Mouse (Mus musculus) Muller cell, postnatal 12 days (primary cell): Measurements from ENCODE around the gene Slc13a2.

Experiments
- DNase-seq: peaks from one replicate; pipeline ENCODE4 v3.0.0-alpha.2; 2015; ENCODE audit errors: inconsistent ontology term

Gene Slc13a2

DNA sequence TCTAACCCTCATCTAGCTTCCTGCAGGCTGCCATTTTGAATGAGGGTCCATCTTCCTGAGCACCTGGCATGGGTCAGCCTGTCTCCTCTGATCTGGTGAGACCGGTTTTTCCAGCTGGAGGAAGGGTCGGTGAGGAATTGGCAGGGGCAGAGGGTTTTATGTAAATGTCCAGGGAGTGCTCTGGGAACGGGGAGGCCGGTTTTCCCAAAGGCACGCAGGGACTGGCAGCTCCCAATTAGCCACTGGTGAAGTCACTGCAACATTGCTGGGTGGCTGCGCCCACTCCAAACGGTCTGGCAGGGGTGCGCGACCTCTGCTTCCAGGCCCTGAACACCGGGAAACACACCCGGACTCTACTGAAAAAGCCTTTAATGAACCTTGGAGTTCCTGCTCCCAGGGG is 25.1 kb downstream of the Slc13a2 start:
- no peak for DNase-seq

DNA sequence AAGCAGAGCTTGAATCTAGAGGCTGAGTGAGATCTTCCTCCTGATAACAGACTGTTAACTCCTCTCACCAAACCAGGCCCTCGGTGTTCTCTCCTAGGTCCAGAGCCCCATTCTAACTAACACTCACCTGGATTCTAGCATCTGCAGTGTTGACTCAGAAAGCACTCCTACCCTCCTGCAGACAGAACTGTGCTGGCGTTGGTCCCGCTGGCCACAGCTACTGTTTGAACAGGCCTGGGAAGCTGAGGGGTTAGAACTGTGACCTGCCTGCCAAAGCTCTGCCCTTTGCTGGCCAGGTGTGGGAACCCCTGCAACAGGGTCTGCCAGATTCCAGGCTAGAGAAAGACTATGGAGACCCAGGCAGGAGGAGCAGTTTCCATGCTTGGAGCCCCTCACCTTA is 29.3 kb downstream of the Slc13a2 start:
- no peak for DNase-seq

DNA sequence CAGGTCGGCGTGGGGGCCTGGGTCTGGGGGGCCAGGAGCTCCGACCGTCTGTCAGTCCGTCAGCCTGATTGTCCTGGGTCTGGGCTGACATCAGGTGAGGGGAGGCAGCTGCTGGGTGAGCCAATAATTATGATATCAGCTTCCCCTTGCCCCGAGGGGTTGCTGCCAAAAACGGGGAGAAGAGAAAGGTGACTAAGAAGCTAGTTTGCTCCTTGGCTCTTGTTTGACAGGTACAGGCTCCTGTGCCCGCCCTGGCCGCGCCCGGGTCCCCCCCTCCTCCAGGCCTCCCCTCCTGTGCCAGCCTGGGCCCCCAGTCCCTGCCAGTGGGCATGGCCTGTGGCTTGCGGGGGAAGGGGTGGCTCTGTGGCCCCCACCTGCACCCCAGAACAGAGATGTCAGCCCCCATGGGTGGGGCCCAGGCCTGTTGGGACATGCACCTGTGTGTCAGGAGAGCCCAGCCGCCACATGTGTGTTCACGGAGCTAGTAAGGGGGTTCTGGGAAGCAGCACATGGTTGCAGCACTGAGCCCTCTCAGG is 35.4 kb downstream of the Slc13a2 start, which contains the start of gene Foxn1:
Gene Foxn1 (minus strand): TSS at position 51 of the 536 bp plus-strand sequence.
- DNase-seq, result no peak

DNA sequence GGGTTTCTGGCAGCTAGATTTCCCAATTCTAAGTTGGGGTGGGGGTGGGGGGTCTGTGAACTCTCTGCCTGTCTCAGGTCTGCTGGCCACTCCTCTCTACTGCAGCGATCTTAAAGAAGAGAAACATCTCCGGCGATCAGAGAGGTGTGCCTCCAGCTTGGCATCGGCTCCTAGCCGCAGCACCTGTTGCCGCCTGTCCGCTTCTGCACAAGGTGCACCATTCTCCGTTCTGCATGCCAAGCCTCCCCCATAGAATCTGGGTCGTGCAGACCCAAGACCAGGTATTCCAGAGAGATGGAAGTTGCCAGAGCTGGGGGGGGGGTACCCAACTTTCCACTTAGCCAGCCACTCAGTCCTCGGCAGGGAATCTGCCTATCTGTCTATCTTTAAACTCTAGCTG is 36.2 kb downstream of the Slc13a2 start:
- DNase-seq, result no peak

DNA sequence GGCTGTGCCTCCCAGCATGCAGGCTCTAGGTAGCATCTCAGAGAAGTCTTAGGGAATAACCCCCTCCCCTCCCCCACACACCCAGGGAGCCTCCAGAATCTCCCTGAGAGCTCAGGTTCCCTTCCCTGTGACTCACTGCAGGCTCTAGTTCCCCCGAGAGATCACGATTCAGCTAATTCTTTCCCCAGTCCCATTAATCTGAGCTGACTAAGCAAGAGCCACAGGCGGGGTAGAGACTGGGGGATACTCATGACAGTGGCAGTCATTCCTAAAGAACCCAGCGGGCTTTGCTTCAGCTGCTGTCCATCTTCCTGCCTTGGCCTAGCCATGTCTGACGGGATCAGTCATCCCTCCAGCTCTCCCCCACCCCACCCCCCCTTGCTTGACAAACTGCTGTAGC is 39.3 kb downstream of the Slc13a2 start:
- DNase-seq, result peak; percentile 55

DNA sequence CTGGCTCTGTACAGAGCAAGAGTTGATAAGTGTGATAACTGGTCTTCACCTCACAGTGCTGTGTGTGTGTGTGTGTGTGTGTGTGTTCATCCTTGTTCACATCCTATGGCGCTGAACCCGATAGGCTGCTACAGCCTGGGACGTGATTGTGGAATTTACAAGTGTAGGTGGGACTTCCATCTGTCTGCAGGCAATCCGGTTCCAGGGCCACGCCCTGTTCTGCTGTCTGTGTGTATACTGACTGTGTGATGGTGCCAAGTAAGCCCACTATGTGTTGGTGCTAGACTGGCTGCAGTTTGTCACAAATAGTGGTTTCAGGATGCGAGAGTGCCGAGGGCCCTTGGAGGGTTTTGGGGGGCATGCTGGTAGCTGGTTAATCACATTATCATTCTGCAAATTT is 39.7 kb downstream of the Slc13a2 start:
- no peak for DNase-seq

DNA sequence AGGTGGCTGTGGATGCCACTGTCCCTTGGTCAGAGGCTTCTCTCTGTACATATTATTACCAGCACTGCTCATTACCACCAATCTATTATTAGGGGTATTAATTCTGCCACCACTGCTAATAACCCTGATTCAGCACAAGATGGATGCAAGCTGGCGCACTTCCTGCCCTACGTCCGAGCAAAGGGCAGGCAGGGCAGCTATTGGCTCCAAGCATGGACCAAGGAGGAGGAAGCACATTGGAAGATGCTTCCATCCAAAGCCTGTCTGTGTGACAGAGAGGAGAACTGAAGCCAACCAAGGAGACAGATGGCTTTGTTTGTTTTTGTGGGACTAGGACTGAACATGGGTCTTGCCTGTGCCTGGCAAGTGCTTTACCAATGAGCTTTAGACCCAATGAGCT is 41.0 kb downstream of the Slc13a2 start:
- DNase-seq, result no peak

DNA sequence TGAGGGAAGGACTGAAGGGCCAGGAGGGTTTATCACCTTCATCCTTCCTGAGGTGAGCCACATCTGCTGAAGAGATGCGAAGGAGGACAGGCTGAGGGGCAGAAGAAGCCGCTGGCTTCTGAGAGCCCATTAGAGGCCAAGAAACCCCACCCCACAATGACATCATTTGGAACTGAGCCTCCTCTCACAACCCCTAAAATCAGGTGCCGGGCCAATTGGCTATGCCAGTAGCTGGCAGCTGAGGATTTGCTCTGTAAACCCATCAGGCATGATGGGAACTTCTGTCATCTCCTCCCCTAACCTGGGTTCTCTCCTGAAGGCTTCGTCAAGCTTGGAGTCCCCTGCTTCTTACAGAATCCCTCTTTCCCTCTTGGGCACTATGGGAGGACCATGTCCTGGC is 41.7 kb downstream of the Slc13a2 start:
- DNase-seq, result no peak

DNA sequence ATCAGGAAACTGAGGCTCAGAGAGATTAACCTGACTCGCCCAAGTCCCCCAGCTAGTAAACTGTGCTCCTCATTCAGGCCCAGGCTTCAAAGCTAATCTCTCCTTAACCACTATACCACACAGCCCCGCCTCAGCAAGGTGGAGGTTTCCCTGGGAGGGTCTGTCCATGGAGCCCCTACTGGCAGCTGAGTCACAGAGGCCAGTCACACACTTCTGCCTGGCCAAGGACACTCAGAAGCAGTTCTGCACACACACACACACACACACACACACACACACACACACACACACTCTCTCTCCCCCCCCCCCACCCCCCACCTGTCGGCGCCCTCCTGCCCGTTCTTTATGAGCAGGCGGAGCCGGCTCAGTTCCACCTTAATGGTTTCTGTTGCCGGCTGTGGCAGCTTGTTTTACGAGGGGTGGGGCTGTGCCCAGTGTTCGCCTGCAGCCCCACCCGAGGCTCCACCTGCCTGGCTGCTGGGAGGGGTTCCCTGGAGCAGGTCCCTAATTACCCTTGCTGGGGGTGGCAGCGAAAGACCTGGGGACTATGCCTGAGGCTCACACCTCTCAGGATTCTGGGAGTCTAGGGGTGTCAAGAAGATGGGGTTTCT is 44.4 kb downstream of the Slc13a2 start:
- no peak for DNase-seq

DNA sequence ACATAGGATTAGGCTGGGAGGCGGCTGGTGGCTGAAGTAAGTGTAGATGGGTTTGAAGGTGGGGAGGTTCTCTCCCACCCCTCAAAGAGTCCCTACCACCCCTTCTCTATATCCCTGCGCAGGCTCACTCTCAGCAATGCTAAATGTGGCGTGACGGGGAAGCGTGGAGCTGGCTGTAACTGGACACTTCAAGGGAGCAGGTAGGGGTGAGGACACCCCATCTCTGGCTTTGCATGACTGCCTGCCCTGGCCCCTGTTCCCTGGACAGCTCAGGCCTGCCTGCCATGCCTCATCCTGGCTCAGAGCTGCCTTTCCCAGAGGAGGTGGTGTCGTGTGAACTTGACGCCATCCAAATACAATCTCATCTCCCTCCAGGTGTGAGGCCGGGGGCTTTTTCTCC is 47.9 kb downstream of the Slc13a2 start:
- DNase-seq, result no peak

DNA sequence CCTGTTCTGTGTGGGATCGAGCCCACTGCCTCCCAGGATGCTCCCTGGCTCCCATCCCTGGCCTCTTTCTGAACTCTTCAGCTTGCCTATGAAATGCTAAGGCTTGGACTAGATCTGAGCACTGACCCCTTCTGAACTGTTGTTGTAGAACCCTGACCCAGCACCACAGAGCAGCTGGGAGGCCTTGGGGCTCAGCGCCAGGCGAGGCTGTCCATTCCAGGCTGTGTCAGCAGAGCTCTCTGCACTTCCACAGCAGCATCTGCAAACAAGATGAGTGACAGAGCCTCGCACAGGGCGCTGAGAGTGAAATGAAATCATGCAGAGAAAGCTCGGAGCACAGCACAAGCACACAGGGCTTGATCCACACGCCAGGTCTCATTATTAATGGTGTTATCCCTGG is 49.4 kb downstream of the Slc13a2 start:
- DNase-seq, result no peak

DNA sequence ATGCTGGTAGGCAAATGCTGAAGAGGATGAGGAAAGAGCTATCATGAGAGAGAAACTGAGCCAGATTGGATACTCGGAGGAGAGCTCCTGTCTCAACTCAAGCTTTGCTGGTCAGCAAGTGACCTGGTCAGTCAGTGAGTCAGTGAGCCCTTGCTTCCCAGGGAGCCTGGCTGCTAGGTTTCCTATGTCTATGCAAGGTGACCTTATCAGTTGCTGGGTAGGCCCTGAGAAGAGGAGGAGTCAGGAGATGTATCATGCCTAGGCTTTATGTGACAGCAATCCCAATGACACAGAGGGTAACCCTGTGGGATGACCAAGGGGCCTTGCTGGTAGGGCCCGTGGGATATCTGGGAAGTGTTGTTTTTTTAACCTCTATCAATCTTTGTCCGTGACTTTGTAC is 49.9 kb downstream of the Slc13a2 start:
- no peak for DNase-seq

DNA sequence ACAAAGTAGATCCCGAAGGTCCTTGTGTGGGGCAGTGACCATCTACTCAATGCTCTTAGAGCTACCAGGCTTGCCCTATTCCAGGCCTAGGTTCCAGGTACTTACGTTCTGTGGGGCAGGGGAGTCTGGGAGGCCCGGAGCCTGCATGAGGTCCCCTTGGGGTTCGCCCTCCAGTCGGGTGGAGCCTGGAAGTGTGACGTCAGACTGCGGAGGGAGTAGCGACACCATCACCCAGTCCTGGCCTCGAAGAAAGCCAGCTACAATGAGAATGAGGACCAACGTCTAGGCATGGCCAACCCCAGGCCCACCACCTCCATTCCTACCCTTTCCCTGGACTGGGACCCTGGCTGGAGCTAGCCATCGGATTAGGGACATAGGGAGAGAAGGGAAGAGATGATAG is 50.3 kb downstream of the Slc13a2 start:
- no peak for DNase-seq

DNA sequence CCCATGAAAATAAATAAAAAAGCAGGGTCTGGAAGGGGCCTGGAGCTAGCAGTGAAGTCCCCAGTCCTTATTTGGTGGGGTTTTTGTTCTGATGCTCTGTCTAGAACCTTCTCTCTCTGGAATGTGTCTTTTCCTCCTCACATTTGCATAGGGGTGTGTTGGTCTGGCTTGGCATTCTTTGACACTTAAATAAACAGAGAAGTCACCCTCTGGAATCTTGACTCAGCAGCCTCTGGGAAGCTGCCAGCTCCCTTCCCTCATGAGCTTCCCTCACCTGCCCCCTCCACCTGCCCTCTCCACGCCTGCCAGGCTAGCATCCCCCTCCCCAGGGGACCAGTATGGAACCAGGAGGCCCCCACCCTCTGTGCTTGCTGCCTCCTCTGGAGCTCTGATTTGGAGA is 51.6 kb downstream of the Slc13a2 start:
- no peak for DNase-seq

DNA sequence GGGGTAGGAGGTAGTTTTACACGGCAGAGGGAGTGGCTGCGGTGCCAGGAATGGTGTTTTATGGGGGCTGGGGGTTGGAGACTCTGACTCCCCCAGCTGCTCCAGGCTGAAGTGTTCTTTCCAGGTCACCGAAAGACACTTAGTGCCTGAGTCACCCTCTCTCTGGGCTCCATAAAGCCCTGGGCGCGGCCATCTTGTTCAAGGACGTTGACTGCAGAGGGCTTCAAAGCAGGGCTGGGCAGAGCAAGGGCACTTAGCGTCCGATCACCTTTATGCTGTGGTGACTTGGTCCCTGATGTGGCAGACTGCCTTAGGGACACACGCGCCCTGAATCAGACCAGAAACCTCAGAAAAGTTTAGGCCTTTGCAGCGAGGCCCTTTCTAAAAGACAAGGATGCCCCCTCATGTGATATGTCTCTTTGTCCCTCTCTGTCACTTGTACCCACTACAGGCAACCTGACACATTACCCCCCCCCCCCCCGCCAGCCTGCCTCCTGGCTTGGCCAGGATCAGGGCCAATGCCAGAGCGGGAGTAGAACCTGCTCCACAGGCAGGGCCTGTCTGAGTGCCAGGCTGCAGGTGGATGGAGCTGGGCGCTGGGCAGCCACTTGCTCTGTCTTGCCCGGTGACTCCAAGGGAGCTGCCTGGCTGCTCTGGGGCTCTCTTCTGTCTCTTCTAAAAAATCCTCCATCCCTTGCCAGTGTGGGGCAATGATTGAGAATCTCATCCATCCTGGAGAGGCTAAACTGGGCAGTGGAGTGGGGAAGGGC is 54.4 kb downstream of the Slc13a2 start:
- DNase-seq, result no peak

DNA sequence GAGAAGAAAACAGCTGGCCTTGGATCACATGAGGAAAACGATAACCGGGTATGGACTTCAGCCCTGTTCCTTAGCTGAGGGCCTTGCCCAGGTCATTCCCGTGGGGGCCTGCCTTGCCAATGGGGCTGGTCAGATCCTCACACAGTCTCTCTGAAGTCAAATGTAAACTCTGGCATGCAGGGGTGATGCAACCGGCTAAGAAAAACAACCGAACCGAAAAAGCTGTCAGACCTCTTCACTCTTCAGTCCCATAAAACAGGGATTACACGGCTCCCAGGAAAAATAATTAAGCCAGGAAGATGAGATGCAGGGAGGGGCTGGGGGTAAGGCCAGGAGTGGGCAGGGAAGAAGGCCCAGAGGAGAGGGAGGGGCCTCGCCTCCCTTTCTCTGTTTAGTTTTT is 57.9 kb downstream of the Slc13a2 start:
- DNase-seq, result no peak

DNA sequence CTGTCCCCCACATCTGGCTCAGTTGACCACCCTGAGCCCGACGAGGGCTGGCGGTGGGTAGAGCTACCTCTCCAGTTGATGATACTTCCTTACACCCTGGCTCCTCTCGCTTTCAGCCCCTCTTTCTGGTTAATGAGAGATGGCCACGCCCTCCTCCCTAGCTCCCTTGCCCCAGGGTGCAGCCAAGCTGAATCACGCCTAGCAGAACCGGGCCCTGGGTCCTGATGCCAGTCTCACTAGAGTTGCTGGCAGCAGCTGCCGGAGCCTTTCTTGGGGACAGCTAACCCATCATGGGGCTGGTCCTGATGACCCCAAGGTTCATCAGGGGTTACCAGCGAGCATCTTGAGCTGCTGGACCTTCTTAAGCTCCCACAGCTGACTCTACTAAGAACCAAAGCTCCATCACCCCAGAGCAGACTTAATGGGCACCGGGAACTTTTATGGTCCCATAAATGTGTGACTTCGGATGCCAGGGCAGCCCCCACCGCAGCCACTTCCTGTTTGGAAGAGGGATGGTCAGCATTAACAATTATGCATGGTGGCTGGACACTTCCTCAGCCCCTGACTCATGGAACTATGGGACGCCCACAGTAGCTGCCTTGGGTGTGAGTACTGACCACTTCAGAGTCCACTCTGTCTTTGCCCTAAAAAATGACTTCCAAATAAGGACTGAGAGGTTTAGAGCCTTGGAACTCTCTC is 58.6 kb downstream of the Slc13a2 start:
- DNase-seq, result no peak

DNA sequence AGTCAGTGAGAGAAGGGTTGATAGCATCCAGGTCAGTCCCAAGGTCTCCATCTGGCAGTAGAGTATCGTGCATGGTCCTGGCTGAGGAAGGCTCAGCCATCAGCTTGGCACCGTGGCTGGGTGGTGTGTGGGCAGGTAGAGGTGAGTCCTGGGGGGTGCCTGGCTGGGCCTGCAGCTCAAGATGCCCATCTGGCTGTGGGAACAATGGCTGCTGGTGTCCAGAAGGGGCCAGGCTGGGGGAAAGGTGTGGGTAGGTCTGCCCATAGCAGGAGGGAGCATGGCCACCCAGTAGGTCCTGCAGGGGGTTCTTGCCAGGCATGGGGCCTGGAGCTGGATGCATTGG is 61.3 kb downstream of the Slc13a2 start:
- no peak for DNase-seq

DNA sequence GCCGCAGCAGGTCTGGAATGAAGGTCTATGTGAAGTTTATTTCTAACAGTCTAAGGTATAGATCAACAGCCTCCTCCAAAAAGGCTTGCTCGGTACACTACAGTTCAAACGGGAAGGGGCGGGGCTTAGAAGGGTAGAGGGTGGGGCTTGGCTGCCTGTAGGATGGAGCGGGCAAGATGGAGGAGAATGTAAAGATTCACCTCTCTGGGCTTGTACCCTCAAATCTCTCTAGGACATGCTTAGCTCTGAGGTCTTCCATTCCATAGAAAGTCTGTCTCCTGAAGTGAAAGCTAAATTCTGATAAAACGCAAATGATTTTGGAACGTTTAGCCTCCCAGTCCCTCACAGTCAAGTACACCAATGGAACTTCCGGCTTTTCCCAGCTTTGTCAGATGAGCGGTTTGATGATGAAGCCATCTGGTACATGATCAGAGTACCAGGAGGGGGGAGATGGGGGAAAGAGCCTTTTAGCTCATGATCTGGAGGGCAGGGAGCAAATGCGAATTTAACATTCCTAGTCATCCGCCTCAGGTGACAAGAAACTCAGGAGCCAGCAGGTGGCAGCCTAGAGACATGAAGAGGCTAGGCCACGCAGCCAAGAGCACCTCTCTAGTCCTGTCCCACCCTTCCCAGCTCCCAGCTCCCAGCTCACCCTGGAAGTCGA is 61.8 kb downstream of the Slc13a2 start:
- peak; percentile 64 for DNase-seq

DNA sequence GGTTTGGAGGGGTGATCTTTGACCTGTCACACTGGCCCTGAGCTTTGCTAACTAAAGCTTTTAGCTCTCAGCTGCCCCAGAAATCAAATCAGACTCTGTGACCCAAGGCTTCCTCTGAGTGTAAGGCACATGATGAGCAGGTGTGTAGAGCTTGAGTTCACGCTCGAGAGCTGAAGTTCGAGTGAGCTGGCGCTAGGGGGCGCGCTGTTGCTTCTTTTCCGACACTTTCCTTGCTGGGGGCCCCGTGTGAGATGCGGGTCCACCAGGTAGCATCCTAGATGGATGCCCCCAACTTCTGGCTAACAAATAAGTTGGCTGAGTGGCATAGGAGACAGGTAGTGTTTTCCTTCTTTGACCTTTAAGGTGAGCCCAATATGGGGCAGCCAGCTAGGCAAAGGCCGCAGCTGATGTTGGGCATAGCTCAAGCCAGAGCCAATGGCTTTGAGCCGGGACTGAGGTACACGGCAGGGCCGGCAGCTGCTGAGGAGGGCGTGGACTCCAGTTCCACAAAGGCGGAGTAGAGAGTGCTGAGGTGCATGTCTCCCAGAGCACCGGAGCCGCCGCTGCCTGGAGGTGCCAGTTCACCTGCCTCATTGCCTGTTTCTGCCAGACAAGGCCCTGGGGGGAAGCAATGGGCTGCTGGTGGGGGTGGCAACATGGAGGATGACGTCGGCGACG is 63.5 kb downstream of the Slc13a2 start:
- DNase-seq, result no peak

DNA sequence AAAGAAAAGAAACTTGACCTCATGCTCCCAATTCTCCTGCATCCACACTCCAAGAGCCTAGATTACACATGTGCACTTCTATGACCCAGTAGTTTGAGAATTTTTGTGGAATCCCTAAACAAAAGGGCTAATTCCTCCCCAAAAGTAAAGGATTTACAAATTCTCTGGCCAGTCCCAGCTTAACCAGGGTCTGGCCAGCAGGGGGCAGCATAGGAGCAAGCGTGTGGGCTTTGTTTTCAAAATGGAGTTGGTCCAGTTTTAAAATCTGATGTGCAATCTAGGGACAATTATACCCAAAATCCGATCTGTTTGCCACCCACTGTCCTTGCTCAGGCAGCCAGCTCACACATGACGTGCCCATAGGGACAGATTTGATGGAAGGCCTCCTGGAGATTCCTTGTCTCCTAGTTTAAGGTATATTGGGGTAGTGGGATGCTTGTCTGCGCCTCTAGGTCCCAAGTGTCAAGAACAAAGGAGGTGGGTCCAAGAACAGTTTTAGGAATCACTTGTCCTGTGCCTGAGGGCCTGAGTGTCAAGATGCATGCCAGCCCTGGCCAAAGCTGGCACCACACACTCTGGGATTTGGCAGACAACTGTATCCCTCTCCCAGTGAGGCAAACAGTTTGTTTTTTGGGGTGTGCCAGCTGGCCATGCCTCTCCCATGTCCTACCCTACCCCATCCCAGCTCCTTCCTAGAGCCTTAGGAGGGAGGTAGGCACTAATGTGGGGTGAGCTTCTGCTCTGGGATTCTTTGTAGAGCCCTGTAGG is 66.4 kb downstream of the Slc13a2 start:
- DNase-seq, result peak; percentile 45
